Mouse (Mus musculus) monocyte, adult 2 months (primary cell): Measurements from ENCODE around the gene Rpl38.

Source experiments
- DNase-seq, 2 experiments: peaks; one replicate each; pipeline ENCODE4 v3.0.0; 2022; ENCODE audit warnings: low spot score in 2 of 2, low read depth in 1 of 2

The Rpl38 gene

GRCm38 (mm10) chr11:114676896-114677530 is 8.7 kb downstream of the Rpl38 start:
- DNase-seq: no peak

DNA sequence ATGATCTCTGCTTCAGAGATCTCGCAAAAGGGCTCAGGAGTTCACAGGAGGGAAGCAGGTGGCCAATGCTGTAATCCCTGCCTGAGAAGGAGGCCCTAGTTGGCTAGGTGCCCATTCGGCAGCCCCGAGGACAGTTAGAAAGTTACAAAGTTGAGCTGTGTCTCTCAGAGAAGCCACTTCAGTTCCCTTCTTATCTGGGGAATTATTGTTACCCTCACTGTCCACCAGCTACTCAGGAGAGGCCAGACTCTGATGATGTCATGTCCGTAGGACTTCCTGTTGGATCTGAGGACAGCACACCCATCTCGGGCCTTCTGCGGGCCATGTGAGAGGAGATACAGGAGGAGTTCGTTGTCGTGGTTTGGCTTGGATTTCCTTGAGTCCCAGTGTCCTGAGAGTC is 11.3 kb downstream of the Rpl38 start:
- no peak for DNase-seq

DNA sequence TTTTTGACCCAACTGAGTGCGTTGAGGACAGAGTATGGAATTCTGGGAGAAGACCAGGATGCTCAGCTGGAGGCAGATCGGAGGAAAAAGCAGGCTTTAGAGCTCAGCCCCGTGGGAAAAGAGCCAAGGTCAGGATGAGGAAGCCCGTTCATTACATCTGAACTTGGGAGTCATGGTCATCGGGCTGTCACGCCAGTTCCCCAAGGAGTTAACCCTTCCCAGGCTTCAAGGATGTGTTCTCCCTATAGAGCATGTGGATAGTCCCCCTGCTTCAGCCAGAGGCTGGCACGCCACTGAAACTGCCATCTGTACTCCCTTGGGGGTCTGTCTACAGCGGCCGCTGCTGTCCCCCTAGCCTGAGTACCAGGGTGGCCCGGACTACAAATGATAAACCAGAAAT is 12.0 kb downstream of the Rpl38 start:
- DNase-seq: no peak

DNA sequence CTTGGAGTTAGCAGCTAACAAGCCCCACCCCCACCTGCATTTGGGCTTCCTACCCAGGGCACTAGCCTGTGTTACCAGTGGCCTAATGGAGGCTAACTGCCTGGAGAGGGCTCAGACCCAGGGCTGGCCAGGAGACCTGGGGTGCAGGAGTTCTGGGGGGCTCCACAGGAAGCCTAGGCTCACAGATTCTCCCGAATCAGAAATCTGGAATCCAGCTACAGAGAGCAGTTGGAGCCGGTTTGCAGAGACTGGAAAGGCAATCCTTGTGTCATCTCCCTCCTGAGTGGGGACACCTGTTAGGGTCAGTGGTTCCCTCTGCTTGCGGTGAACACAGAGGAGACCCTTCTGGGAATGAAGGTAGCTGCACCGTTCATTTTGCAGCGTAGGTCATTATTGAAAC is 12.7 kb downstream of the Rpl38 start:
- DNase-seq: no peak

- no peak for DNase-seq
These were observed 14.1 kb downstream of the Rpl38 start for GRCm38 (mm10) chr11:114682321-114682900.

GRCm38 (mm10) chr11:114683029-114683721 is 14.9 kb downstream of the Rpl38 start:
- DNase-seq: no peak

- no peak for DNase-seq
These were observed 15.6 kb downstream of the Rpl38 start for GRCm38 (mm10) chr11:114683722-114684621.

- DNase-seq: no peak
These were observed 16.5 kb downstream of the Rpl38 start for GRCm38 (mm10) chr11:114684627-114685373.

DNA sequence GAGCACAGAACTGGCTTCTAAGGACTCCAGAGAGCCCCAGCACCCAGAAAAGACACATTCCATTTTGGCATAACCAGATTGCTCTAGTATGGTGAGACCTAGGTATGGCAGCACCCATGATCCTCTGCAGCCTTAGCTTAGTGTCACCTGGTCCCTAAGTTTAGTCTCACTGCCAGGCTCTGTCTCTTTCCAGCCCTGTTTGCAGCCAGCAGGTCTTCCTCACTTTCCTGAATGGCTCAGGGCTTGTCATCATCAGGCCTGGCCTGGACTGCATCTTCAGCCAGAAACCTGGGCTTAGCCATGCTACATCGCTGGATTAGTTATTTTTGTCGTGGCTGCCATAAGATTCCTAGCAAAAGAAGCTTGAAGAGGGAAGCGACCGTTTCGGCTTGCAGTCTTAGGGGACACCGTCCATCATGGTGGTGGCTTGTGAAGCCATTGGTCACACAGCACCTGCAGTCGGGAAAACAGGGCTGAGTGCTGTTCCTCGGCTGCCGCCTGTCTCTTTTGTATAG is 17.3 kb downstream of the Rpl38 start:
- DNase-seq: no peak

DNA sequence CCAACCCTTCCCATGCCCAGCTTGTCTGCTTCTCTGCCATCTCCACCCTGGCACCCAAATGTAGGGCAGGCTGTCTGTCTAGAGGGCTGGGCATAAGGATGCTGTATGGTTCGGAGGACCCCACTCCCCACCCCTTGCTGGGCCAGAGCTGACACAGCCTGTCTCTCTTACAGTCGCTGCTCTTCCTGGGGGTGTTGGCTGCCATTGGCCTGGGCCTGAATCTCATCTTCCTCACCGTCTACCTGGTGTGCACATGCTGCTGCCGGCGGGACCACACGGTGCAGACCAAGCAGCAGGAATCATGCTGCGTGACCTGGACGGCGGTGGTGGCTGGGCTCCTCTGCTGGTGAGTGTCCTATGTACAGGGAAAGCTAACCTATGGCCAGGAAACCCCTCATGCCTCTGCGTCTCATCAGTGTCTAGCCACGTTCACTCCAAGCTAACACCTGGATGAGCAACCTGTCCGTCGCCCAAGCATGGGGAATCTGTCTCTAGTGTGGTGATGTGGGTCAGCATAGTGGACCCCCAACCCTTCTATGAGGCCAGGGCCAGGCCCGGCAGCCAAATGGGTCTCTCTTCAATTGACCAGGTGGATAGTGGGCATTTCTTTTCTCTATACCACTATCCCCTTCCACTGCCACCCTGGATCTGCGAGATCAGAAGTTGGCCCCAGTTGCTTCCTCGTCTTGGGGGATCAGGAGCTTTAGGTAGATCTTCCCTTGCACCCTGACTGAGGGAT is 18.1 kb downstream of the Rpl38 start:
- no peak for DNase-seq

GRCm38 (mm10) chr11:114687574-114688188 is 19.4 kb downstream of the Rpl38 start:
- DNase-seq: no peak

DNA sequence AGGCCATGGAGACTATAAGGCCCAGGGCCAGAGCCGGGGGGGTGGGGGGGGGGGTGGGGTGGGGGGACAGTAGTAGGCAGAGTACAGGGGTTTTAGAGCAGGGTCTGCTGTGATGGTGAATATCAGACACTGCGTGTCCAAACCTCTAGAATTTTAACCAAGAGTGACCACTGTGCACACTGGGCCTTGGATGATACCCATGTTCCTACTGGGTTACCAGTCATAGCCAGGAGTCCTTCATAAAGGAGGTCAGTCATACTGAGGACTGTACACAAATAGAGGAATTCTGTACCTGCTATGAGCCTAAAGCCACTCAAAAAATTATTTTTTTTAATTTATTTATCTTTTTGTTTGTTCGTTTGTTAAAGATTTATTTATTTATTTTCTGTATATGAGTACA is 20.4 kb downstream of the Rpl38 start:
- DNase-seq: no peak

GRCm38 (mm10) chr11:114690192-114690591 is 21.9 kb downstream of the Rpl38 start:
- no peak for DNase-seq

DNA sequence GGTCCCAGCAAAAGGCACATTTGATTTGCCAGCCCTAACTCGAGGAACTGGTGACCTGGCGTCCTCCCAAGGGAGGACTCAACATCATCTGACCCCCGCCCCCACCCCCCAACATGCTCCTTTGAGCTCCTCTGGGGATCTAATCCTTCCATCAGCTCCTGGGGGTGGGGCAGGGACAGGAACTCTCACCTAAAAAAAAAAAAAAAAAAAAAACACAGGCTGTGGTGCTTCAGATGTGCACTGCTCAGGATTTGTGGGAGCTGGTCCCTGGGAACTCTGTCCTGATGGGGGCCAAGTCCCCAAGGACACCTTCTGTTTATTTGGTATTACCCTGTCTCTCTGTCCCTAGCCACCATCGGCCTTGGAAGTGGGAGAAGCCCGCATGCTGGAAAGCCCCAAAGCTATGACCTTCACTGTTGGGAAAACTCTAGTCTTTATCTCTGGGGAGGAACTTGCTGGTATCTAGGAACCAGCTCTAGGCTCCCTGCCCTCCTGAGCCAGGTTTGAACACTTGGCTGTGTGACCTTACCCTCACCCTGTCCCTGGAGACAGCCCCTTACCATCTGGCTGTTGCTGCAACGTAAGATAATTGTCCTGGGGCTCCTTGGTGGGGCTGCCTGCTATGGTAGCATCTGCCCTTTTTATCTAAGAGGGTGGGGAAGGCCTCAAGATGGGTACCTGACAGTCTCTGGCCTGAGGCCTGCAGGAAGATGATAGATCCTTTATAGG is 23.3 kb downstream of the Rpl38 start:
- DNase-seq: no peak

- DNase-seq: no peak
These were observed 24.3 kb downstream of the Rpl38 start for GRCm38 (mm10) chr11:114692601-114693000.

DNA sequence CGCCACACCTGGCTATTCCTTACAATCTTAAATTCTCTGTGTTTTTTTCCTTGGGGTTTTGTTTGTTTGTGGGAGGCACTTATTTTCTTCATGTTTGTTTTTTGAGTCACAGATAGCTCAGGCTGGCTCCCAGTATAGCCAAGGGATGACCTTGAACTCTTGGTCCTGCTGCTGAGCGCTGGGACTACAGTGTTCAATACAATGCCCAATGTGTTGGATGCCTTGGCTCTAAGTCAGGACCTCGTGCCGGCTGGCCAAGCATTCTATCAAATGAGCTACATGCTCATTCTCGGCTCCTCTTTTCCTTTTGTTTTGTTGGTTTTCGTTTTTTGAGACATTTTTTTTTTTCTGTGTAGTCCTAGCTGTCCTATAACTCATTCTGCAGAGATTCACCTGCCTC is 25.1 kb downstream of the Rpl38 start:
- no peak for DNase-seq

DNA sequence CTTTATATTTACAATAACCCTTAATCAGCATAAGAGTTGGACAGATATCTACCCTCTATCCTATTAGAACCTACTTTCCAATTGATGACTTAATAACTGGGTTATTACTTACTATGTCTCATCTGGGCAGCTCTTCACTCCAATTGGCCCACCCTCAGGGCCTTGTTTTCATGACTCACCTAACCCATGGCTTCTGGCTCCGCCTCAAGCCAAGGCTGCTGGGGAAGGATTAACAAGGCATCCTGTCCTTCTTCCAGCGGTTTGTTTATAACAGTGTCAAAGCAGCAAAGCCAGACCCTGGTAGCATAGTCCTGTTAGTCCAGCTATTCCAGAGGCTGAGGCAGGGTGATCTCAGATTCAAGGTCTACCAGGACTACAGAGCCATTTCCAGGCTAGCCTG is 26.1 kb downstream of the Rpl38 start:
- DNase-seq: no peak

GRCm38 (mm10) chr11:114698496-114698895 is 30.2 kb downstream of the Rpl38 start:
- DNase-seq: no peak

- no peak for DNase-seq
These were observed 31.2 kb downstream of the Rpl38 start for GRCm38 (mm10) chr11:114699511-114699910.
